Mouse (Mus musculus): Measurements from ENCODE around the gene Hnrnpul2. TPM values are rescaled to one million over a fixed set of nuclear protein-coding genes. Genes with fewer than 3 reads are reported as not detected.

Hnrnpul2 gene
- polyA plus RNA-seq, 1 experiment from 2014 or later: 5.8 TPM

DNA sequence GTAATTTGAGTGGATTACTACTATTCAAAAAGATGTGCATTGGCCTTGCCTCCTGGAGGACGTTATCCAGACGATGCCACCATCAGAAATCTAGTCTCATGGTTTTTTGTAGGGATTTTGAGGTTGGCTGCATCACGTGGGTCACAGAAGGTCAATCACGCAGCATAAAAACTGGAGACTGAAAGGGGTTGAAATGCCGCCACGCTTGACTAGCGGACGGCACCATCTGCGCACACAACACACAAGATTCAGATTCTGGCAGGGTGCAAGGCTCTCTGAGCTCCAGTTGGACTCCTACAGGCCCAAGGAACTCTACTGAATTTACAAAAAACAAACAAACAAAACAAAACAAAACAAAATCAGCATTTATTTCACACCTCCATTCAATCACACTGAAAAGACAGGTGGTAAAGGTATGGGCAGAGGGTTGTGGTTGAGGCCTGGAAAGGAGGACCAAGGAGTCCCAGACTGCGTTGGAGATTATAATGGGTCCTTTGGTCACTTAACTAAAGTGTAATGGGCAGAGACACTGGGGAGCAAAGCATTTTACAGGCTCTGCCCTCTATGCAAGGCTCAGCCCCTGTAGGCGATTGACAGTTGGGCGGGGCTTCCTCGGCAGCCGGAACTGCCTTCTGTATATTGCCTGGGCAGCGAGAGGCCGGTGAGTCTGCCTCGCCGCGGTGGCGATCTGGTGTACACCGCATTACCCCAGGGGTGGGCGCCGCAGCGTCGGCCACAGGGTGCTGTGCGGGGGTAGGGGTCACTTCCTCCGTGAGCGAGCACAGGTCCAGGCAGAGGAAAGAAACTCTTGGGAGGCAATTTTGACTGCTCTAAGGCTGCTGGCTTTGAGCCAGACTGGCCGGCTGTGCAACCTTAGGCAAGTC is 20.3 kb downstream of the Hnrnpul2 start:
- no peaks in the 10 kb centered on the region for H3K9me3 ChIP-seq
- 27% methylated on average over 29 of the region's 29 CpGs for WGBS
- peaks cover 23% of the 10 kb centered on the region for H3K4me1 ChIP-seq
- 0 out of 2 replicates have a peak, but pooled peaks cover 5% of the 10 kb centered on the region for H3K36me3 ChIP-seq
- peak overlapping the region; percentile 48 for H3K9ac ChIP-seq
- peak overlapping the region; percentile 81 for H3K4me2 ChIP-seq
- peak; percentile 66; the same call in 1 of the 2 replicates for ATAC-seq (ENCODE audit: borderline replicate concordance, extremely low read depth, low FRiP score, low TSS enrichment)
- H3K27me3 ChIP-seq: no peaks in the 10 kb centered on the region
- no peak overlapping the region for H3K27ac ChIP-seq
- peak overlapping the region; percentile 53 for H3K4me3 ChIP-seq

- peak overlapping the region; percentile 48 for H3K9ac ChIP-seq
- peak overlapping the region; percentile 53 for H3K4me3 ChIP-seq
- H3K9me3 ChIP-seq: no peaks in the 10 kb centered on the region
- peaks cover 23% of the 10 kb centered on the region for H3K4me1 ChIP-seq
- H3K27me3 ChIP-seq: no peaks in the 10 kb centered on the region
- no peak for ATAC-seq (ENCODE audit: borderline replicate concordance, extremely low read depth, low FRiP score, low TSS enrichment)
- peaks cover 9% of the 10 kb centered on the region for H3K36me3 ChIP-seq
- 89% methylated on average over 7 of the region's 7 CpGs for WGBS
- H3K27ac ChIP-seq: no peak overlapping the region
- peak overlapping the region; percentile 81 for H3K4me2 ChIP-seq
These were observed 21.2 kb downstream of the Hnrnpul2 start for GRCm38 (mm10) chr19:8841012-8841411.

DNA sequence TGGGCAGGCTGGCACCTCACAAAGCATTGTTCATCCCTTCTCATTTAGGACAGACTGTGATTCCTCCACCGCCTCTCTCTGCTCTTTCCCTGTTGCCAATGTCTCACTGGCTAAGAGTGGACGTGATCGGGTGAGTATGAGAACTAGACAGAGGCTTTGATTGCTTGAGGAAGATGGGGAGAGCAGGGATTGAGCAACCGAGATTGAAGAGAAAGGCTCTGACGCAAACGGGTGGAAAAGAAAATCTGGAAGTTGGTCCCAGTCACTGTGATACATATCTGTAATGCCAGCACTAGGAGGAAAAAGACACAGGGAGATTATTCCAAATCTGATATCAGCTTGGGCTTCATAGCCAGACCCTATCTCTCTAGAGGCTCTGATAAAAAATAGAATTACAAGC is 23.2 kb downstream of the Hnrnpul2 start:
- H3K27me3 ChIP-seq: no peaks in the 10 kb centered on the region
- H3K4me2 ChIP-seq: no peak overlapping the region
- H3K9ac ChIP-seq: no peak overlapping the region
- H3K36me3 ChIP-seq: peaks cover 24% of the 10 kb centered on the region
- WGBS: 83% methylated on average over 6 of the region's 6 CpGs
- no peak overlapping the region for H3K27ac ChIP-seq
- no peak overlapping the region for H3K4me3 ChIP-seq
- no peak for ATAC-seq (ENCODE audit: borderline replicate concordance, extremely low read depth, low FRiP score, low TSS enrichment)
- H3K4me1 ChIP-seq: peaks cover 23% of the 10 kb centered on the region
- H3K9me3 ChIP-seq: no peaks in the 10 kb centered on the region

GRCm38 (mm10) chr19:8844371-8845129 is 24.7 kb downstream of the Hnrnpul2 start:
- Histone ChIP-seq H3K4me1 (peaks cover 10% of the 10 kb centered on the region), H3K27ac (no peak overlapping the region), H3K9ac (no peak overlapping the region), H3K4me3 (no peak overlapping the region), H3K4me2 (no peak overlapping the region), H3K9me3 (no peaks in the 10 kb centered on the region), H3K36me3 (peaks cover 28% of the 10 kb centered on the region), H3K27me3 (no peaks in the 10 kb centered on the region)
- no peak for ATAC-seq (ENCODE audit: borderline replicate concordance, extremely low read depth, low FRiP score, low TSS enrichment)
- 60% methylated on average over 5 of the region's 5 CpGs for WGBS

DNA sequence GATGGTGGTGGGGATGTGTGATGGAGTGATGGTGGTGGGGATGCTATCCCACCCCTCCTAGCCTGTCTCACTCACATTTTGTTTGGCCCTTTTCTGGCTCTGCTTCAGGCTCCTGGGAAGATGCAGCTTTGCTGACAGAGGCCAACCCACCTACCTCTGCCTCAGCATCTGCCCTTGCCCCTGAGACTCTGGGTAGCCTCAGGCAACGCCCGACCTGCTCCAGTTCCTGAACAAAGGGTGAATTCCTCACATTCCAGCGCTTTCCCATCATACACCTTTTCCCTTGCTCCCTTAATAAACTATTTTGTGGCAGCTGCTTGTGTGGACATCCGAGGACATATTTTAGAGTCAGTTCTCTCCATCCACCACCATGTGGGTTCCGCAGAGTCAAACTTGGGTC is 28.5 kb downstream of the Hnrnpul2 start:
- no peak overlapping the region for H3K4me3 ChIP-seq
- no peak overlapping the region for H3K27ac ChIP-seq
- H3K27me3 ChIP-seq: no peaks in the 10 kb centered on the region
- no peak for ATAC-seq (ENCODE audit: borderline replicate concordance, extremely low read depth, low FRiP score, low TSS enrichment)
- peaks cover 22% of the 10 kb centered on the region for H3K36me3 ChIP-seq
- no peak overlapping the region for H3K9ac ChIP-seq
- 68% methylated on average over 5 of the region's 5 CpGs for WGBS
- H3K4me2 ChIP-seq: no peak overlapping the region
- H3K4me1 ChIP-seq: peaks cover 12% of the 10 kb centered on the region
- no peaks in the 10 kb centered on the region for H3K9me3 ChIP-seq

GRCm38 (mm10) chr19:8850402-8850901 is 30.6 kb downstream of the Hnrnpul2 start, which contains the start of gene Lrrn4cl:
TSS of gene Lrrn4cl (plus strand) at chr19:8850768.
- no peak within 1 kb of the TSS for H3K4me3 ChIP-seq
- no peak within 1 kb of the TSS; the same call in 1 of the 2 replicates for H3K27ac ChIP-seq
- H3K36me3 ChIP-seq: peaks cover 22% of the 10 kb centered on the region

GRCm38 (mm10) chr19:8851639-8852038 is 31.8 kb downstream of the Hnrnpul2 start:
- no peak overlapping the region for H3K27ac ChIP-seq
- H3K9ac ChIP-seq: no peak overlapping the region
- no peak for ATAC-seq (ENCODE audit: borderline replicate concordance, extremely low read depth, low FRiP score, low TSS enrichment)
- H3K4me1 ChIP-seq: peaks cover 12% of the 10 kb centered on the region
- H3K27me3 ChIP-seq: no peaks in the 10 kb centered on the region
- 30% methylated on average over 7 of the region's 7 CpGs for WGBS
- peaks cover 12% of the 10 kb centered on the region for H3K36me3 ChIP-seq
- H3K9me3 ChIP-seq: no peaks in the 10 kb centered on the region
- H3K4me2 ChIP-seq: no peak overlapping the region
- no peak overlapping the region for H3K4me3 ChIP-seq

More at GRCm38 (mm10) chr19:8850402-8850901, 30.6 kb downstream of the Hnrnpul2 start, which contains the start of gene Lrrn4cl:
- ATAC-seq (ENCODE audit: borderline replicate concordance, extremely low read depth, low FRiP score, low TSS enrichment): peak; percentile 81
- 25% methylated on average over 7 of the region's 7 CpGs for WGBS
- Histone ChIP-seq H3K27me3 (no peaks in the 10 kb centered on the region), H3K9ac (no peak within 1 kb of the TSS), H3K4me1 (peaks cover 12% of the 10 kb centered on the region), H3K4me2 (peak within 1 kb of the TSS; percentile 28), H3K9me3 (no peaks in the 10 kb centered on the region)

DNA sequence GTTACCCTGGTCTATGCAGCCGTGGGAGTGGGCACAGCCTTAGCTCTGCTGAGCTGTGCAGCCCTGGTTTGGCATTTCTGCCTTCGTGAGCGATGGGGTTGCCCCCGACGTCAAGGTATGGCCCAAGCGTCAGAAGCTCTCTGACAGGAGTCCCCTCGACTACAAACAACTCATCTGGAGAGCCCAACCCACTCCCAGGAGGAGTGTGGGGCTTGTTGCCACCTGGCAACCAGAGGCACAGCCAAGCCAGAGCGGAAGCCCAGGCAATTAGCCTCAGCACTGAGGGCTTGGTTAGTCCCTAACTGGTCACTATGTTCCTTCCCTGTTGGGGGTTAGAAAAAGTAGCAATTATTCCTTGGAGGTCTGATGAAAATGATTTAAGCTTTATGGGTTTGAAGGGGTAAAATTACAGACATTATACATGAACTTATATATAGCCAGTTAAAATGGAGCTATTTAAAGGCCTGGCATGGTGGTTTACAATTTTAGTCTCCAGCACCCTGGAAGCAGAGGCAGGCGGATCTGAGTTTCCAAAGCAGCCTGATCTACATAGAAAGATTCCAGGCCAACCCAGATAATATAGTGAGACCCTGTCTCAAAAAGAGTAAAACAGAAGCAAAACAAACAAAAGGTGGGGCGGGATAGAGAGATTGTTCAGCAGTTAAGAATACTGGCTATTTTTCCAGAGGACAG is 32.6 kb downstream of the Hnrnpul2 start:
- Histone ChIP-seq H3K4me1 (peaks cover 12% of the 10 kb centered on the region), H3K9ac (no peak overlapping the region), H3K4me3 (no peak overlapping the region), H3K27ac (no peak overlapping the region), H3K4me2 (no peak overlapping the region), H3K9me3 (no peaks in the 10 kb centered on the region), H3K36me3 (peaks cover 5% of the 10 kb centered on the region), H3K27me3 (no peaks in the 10 kb centered on the region)
- 42% methylated on average over 10 of the region's 10 CpGs for WGBS
- ATAC-seq (ENCODE audit: borderline replicate concordance, extremely low read depth, low FRiP score, low TSS enrichment): no peak

DNA sequence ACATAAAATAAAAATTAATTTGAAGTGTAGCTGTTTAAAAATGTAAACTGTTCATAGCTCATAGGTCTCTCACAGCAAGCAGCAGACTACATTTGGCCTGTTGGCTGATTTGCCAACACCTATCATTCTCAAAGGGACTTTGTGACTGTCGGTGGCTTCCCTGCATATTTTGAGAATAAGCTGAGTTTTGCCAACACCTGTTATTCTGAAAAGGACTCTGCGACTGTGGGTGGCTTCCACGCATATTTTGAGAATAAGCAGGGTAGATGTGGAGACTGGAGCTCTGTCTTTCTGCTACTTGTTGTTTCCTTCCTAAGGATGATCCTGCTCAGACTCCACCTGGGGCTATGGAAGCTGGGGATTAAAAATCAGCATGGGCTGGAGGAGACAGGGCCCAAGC is 33.3 kb downstream of the Hnrnpul2 start:
- WGBS: 83% methylated on average over 3 of the region's 3 CpGs
- Histone ChIP-seq H3K4me2 (no peak overlapping the region), H3K9me3 (no peaks in the 10 kb centered on the region), H3K4me3 (no peak overlapping the region), H3K36me3 (0 out of 2 replicates have a peak, but pooled peaks cover 4% of the 10 kb centered on the region), H3K9ac (no peak overlapping the region), H3K27me3 (no peaks in the 10 kb centered on the region), H3K4me1 (peaks cover 12% of the 10 kb centered on the region), H3K27ac (no peak overlapping the region)
- ATAC-seq (ENCODE audit: borderline replicate concordance, extremely low read depth, low FRiP score, low TSS enrichment): no peak

DNA sequence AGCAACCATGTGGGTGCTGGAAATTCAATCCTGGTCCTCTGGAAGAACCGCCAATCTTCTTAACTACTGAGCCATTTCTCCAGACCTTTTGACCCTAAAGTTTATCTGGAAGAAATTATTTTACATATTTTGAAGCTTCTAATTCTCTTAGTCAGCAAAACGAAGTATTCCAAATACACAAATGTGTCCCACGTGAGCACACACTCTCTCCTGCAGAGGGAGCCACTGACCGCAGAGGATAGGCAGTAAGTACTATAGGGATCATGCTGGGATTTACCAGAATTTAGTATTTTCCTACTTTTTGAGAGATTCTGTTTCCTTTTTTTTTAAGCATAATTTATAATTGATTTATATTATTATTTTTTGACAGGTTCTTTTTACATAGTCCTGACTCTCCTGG is 37.9 kb downstream of the Hnrnpul2 start:
- H3K9ac ChIP-seq: no peak overlapping the region
- H3K4me3 ChIP-seq: no peak overlapping the region
- H3K9me3 ChIP-seq: no peaks in the 10 kb centered on the region
- no peaks in the 10 kb centered on the region for H3K27me3 ChIP-seq
- H3K36me3 ChIP-seq: no peaks in the 10 kb centered on the region
- ATAC-seq (ENCODE audit: borderline replicate concordance, extremely low read depth, low FRiP score, low TSS enrichment): no peak
- no peaks in the 10 kb centered on the region for H3K4me1 ChIP-seq
- H3K4me2 ChIP-seq: no peak overlapping the region
- WGBS: 34% methylated on average over 4 of the region's 4 CpGs
- no peak overlapping the region for H3K27ac ChIP-seq

DNA sequence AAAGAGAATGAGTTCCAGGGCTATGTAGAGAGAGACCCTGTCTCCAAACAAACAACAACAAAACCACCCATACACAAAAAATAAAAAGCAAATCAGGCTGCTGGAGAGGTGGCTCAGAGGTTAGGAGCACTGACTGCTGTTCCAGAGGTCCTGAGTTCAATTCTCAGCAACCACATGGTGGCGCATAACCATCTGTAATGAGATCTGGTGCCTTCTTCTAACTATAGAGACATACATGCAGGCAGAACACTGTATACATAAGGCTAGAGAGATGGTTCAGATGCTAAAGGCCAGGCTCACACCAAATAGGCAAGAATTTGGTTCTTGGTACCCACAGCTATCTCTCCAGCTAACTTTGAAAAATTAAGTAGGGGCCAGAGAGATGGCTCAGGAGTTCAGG is 39.2 kb downstream of the Hnrnpul2 start:
- 13% methylated on average over 1 of the region's 1 CpGs for WGBS
- Histone ChIP-seq H3K36me3 (no peaks in the 10 kb centered on the region), H3K9ac (no peak overlapping the region)

More for the DNA sequence above, 39.2 kb downstream of the Hnrnpul2 start:
- no peak for ATAC-seq (ENCODE audit: borderline replicate concordance, extremely low read depth, low FRiP score, low TSS enrichment)
- Histone ChIP-seq H3K4me3 (no peak overlapping the region), H3K27ac (no peak overlapping the region), H3K4me1 (no peaks in the 10 kb centered on the region), H3K27me3 (no peaks in the 10 kb centered on the region), H3K9me3 (no peaks in the 10 kb centered on the region), H3K4me2 (no peak overlapping the region)
